8 mouse cellular contexts compared by ENCODE assay signal in genomic region chr4:101292028-101292735, GRCm38 (mm10). TPM values are rescaled to one million over a fixed set of nuclear protein-coding genes. Genes with fewer than 3 reads are reported as not detected.
DNase-seq lines count a peak whose midpoint lies in the region; ATAC-seq and TF ChIP-seq lines count a peak whose summit lies in the region.

No protein-coding gene starts in this region.

- TF ChIP-seq CTCF in cortical plate, adult 2 months (IDR thresholded peaks at IDR 0.05; ENCODE audit: extremely low read depth, insufficient read depth, low read length) = no peak

- no peak for TF ChIP-seq POLR2A in cortical plate, adult 2 months (IDR thresholded peaks at IDR 0.05; ENCODE audit: extremely low read depth, insufficient read depth, low read length)

- no peak overlapping the region for H3K27ac ChIP-seq in cortical plate, adult 2 months (ENCODE audit: insufficient read depth, low read length)

- ATAC-seq in activated CD4-positive, CD25-positive, alpha-beta regulatory T cell, adult 4 months = peak; percentile 78
- ATAC-seq in megakaryocyte progenitor cell, adult 5-6 weeks (replicated peaks; ENCODE audit: poor library complexity) = peak; percentile 79

- H3K4me1 ChIP-seq in cortical plate, adult 2 months (ENCODE audit: control insufficient read depth, insufficient read depth, low read length) = no peaks in the 10 kb centered on the region

- intact Hi-C loops in left cerebral cortex, postnatal 10 days (cut with DNase I) = no loop called here

- H3K4me3 ChIP-seq in cortical plate, adult 2 months (ENCODE audit: insufficient read depth, low read length) = peak overlapping the region; percentile 23

- DNase-seq in gastrocnemius, adult 8-10 months (ENCODE audit: low spot score in 2 of 2) = peak; percentile 82 to 90
- peak; percentile 89 for DNase-seq in induced T-regulatory cell, adult 2 months (ENCODE audit: low read depth)
- peak; percentile 52 to 93 for DNase-seq in left cerebral cortex, postnatal 10 days (ENCODE audit: extremely low spot score in 1 of 2, low spot score in 2 of 2)
- DNase-seq in right cerebral cortex, postnatal 25 days = peak; percentile 80
- peak; percentile 71 to 90 for DNase-seq in urinary bladder, postnatal 36 days (ENCODE audit: low spot score in 2 of 2)

RNA-seq across cellular contexts. Expression of gene Jak1, which starts 27.1 kb away (rescaled TPM):
- 100 to 1,000 TPM; 332 to 339 TPM for polyA plus RNA-seq in activated CD4-positive, CD25-positive, alpha-beta regulatory T cell, adult 4 months (2017; shearing (Covaris generic))
- polyA plus RNA-seq in cortical plate, adult 2 months (2012; rRNA removed) = 72.3 and 74.8 TPM in 2 replicates
- total RNA-seq in gastrocnemius, adult 8-10 months (2022) = 100 to 1,000 TPM in 3 of 4 experiments, 10 to 100 TPM in 1; 92.6 to 112 (median 104) TPM
- 100 to 1,000 TPM; 120 to 126 TPM for total RNA-seq in left cerebral cortex, postnatal 10 days (2021)
- total RNA-seq in megakaryocyte progenitor cell, adult 5-6 weeks (2015) = 60.2 and 69.1 TPM in 2 replicates
- total RNA-seq in megakaryocyte progenitor cell, adult 5-6 weeks (2017) = 56.6 and 62.6 TPM in 2 replicates
